ENCODE assay signal across 11 mouse cellular contexts in the genomic region with DNA sequence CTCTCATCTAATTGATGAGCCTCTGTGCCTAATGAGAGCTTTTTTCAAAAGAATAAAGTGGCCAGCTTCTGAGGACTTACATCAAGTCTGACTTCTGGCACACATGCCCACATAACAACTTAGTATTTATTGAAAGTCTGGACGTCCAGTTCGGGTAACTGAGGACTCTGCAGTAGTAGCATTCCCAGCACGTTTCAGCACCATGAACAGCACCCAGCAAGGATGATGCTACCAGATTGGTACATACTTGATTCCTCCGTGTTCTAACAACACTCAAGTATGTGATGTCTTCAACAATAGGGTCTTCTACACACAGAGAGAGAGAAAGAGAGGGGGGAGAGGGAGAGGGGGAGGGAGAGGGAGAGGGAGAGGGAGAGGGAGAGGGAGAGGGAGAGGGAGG.
DNase-seq lines count a peak whose midpoint lies in the region.
"Had no signal": no experiment of that assay in that cellular context is flagged by ENCODE, and none has a peak within 500 bp of the region (broad histone marks: within the 10 kb centered on the region; RNA-seq: fewer than 3 reads in every experiment).

No protein-coding gene starts in this region.

- no peak overlapping the region for H3K27ac ChIP-seq in embryonic facial prominence, embryonic 10.5 days (replicated peaks)

- no peaks in the 10 kb centered on the region for H3K36me3 ChIP-seq in embryonic facial prominence, embryonic 10.5 days (replicated peaks)

- 31% methylated on average over 4 of the region's 4 CpGs for WGBS in embryonic facial prominence, embryonic 10.5 days

- H3K27me3 ChIP-seq in embryonic facial prominence, embryonic 10.5 days (replicated peaks; ENCODE audit: low read depth, poor library complexity, severe bottlenecking), result no peaks in the 10 kb centered on the region
- H3K27me3 ChIP-seq: megakaryocyte, embryonic 14.5 days had no signal

- no peak overlapping the region for H3K4me3 ChIP-seq in embryonic facial prominence, embryonic 10.5 days
- H3K4me3 ChIP-seq: megakaryocyte, embryonic 14.5 days had no signal

- peak; percentile 5 for DNase-seq in kidney, adult 9 months
- no peak for DNase-seq in kidney, adult 11 months
- DNase-seq in 416B (ENCODE audit: low read depth) (peak; percentile 57), ES-CJ7 (ENCODE audit: low read depth, low spot score) (peak; percentile 50)
- peak; percentile 65 for DNase-seq in embryonic facial prominence, embryonic 10.5 days (ENCODE audit: low spot score)
- no peak for DNase-seq in frontal cortex, postnatal 14 days (ENCODE audit: low spot score in 2 of 2)
- DNase-seq in cerebellum, postnatal 14 days, result no peak
- DNase-seq in urinary bladder, postnatal 10 days (ENCODE audit: low spot score), result no peak
- DNase-seq: cerebellum, postnatal 25 days; right cerebral cortex, postnatal 25 days had no signal

- H3K4me1 ChIP-seq in embryonic facial prominence, embryonic 10.5 days, result no peaks in the 10 kb centered on the region

- no peaks in the 10 kb centered on the region for H3K9me3 ChIP-seq in embryonic facial prominence, embryonic 10.5 days

Comparison
In these comparisons a context has a peak if more than half of its experiments do, and no peak if none do; other contexts are left out.
1. DNase-seq: peak in kidney, adult 9 months (single experiment), 416B (single experiment), ES-CJ7 (single experiment) and embryonic facial prominence, embryonic 10.5 days (single experiment); none in kidney, adult 11 months (single experiment), frontal cortex, postnatal 14 days (0 of 2), cerebellum, postnatal 14 days (0 of 2) and urinary bladder, postnatal 10 days (single experiment).